Mouse (Mus musculus): ENCODE measurements around the gene Dynlt3.
"Not testable (repeated sequence)": the region's sequence is repeated elsewhere in the genome, so short reads cannot be mapped to it uniquely, and the experiment has no call there.

The Dynlt3 gene

DNA sequence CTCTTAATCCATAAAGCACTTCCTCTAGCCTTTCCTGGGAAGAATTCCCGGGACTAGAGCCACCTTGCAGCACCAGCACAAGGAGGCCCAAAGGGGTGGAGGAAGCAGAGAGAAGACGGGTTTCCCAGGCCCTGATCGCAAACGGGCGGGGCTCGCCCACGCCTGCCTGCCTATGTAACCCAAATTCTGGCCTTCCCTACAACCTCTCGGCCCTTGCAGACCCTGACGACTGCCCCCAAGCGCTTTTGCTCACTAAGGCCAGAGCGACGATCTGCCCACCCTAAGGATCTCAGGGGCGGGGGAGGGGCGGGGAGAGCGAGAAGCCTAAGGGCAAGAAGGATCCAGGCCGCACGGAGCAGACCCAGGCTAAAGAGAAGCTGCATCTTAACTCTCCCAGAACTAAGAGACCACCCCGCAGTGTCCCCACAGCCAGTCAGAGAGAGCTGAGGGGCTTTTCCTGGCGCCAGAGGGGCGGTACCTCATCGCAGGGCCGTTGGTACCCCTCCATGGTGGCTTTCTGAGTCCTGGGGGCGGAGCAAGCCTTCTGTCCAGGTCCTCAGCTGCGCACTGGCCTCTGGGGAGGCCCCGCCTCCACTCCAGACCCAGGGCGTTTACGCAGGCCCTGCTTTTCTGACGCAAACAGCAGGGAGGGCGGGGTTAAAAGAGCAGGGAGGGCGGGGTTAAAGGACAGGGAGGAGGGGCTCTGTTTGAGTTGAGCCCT is at the start of gene Dynlt3:
Dynlt3 (minus strand) TSS at position 613 of the 721 bp plus-strand sequence.
- peak; percentile 50 to 76 for DNase-seq (ENCODE audit: low spot score in 2 of 2)

DNA sequence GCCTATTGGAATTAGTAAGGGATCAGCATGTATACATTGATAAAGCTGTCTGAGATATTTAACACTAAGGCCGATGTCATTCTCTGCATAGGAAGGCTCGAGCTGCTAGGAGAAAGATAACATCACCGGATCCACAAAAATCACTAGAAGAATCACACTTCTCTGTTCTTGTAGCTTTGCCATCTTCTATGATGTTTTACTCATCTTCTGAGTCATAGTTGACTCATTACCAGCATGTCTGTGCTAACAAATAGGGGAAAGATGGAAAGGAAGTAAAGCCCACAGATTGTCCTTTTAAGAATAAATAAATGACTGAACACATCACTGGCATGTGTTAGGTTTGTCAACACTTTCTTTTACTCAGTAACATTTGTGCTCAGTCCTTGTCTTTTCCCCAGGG is 37.0 kb upstream of the Dynlt3 start:
- DNase-seq (ENCODE audit: low spot score in 2 of 2) = no peak

DNA sequence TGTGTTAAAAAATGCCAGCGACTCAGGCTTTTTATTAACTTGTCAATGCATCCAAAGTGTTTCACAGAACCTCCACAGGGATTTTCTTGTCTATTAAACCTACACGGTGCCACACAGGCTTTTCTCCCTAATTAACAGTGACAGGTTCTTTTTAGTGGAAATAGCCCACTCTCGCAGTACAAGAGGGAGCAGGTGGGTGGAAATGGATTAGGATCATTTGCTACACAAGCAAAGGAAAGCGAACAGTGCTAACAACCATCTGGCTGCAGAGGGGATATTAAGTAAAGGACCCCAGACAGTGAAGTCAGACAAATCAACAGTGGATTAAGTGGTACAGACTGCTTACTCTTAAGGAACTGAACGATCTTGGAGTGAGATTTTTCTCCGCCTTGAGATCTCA is 33.2 kb upstream of the Dynlt3 start:
- DNase-seq (ENCODE audit: low spot score in 2 of 2) = no peak

DNA sequence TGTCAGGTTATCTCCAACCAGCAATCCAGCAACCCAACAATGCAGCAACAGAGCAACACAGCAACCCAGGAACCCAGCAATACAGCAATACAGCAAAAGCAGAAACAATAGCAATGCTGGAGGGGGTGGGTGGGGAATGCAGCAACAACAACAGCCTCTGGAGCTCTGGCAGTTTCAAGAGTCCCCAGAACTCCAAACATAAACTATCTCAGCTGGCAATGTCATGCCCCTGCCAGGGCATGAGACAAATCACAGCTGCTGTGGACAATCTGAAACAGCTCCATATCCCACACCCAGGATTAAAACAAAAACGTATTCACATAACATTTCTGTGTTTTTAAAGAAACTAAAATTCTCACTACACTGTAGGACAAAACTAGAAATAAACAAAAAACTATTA is 9.2 kb upstream of the Dynlt3 start:
- DNase-seq (ENCODE audit: low spot score in 2 of 2) = no peak

DNA sequence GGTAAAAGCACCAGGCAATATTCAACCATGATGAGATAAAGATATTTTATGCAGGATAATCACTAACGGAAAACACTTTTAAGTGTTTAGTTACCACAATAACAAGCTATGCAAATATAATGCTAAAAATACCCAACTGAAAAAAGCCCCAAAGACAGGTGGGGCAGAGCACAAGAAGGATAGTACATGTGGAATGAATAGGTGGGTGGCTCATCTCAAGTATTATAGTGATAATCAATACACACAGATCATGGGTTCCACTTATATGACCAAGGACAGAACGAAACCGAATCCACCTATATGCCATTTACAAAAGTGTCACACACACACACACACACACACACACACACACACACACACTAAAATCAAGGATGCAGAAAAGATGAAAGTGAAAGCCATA is 8.6 kb upstream of the Dynlt3 start:
- no peak for DNase-seq (ENCODE audit: low spot score in 2 of 2)

DNA sequence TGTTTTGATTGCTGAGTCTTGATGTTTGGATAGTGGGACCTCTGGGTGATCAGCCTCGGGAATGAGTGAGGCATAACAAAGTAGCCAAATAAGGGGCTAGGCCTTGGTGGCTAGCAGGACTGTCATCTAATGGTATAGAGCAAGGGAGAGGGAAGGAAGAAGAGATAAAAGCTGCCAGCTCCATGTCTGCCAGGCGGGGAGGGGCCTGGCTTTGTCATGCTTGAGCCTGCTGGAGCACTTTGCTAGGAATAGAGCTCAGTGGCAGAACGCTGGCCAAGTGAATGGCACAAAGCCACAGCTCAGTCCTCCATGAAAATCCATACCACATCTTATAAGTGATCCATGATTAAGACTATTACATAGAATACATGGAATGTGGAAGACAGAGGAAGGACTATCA is 10.0 kb downstream of the Dynlt3 start:
- no peak for DNase-seq (ENCODE audit: low spot score in 2 of 2)

DNA sequence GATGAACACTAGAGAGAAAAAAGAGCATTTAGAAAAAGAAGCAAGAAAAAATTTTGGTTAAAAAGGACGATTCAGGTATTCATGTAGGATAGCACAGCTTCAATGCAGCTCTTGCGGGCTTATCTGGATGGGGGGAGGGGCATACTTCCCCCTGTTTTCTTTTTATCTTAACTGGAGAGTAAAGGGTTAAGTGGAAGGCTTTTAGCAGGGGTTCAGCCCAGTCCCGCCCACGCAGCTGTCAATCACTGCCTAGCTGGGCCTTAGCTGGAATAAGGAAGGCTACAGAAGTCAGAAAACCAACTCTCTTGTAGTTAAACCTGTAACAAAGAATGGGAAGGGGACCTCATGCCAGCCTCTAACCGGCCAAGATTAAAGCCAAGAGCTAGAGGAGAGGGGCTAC is 22.2 kb downstream of the Dynlt3 start:
- not testable (repeated sequence) for DNase-seq (ENCODE audit: low spot score in 2 of 2)

DNA sequence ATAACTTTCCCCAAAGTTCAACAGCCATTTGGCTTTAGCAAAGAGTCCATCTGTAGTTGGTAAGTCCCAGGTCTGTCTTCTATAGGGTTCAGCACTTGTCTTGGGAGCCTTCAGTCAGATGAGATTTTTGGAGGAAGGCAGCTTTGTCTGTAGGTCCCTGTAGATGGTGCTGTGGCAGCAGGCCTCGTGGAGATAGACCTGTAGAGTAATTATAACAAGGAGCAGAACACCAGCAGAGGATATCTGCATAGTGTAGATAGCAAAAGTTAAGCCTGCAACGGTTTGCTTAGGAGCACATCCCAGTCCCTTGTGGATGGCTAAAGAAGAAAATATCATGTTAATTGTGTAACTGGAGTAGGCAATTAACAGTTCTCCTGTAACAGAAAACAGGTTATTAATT is 22.7 kb downstream of the Dynlt3 start:
- DNase-seq (ENCODE audit: low spot score in 2 of 2) = peak in 1 of 2 experiments; percentile 16
